Mouse (Mus musculus): ENCODE measurements around the gene Siglech.

DNA sequence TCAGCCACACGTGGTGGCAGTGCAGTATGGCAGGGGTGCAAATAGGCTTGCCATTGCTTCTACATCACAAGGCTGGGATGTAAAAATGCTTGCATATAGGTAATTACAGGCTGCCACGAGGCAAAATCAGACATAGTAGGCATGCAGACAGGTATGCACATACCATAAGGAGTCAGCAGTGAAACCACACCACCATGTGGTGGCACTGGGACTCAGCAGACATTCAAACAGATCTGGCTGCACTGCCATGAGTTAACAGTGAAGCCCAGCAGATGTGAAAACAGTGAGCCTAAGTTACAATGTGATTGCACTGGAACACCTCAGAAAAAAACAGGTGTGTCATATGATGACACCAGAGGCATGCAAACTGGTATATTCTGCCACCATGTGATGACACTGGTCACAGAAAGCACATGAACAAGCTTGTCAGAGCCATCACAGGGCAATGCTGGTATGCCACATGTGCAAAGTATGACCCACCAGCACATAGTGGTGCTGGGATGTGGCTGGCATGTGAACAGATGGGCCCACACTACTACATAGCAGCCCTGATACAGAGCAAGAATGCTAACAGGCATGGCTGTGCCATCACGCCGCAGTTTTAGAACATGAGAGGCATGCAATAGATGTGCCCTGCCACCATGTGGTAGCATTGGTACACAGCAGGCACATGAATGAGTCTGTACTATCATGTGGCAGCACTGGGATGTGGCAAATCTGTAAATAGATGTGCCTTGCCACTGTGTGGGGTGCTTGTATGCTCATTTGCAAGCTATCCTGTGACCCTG, 30.7 kb upstream of the Siglech start:
- peak; percentile 47 for TF ChIP-seq CTCF (IDR thresholded peaks at IDR 0.05)
- TF ChIP-seq EP300 (IDR thresholded peaks at IDR 0.05), result no peak
